Mouse (Mus musculus) v-Abl transformed pro-B cells (cell line): ENCODE results near the gene Lrrc3c.

Source experiments
- in situ Hi-C, 2 experiments: fragments of 400-800 bp; cut with MboI; formaldehyde crosslinking; loops; one replicate each; pipeline ENCODE4 v1.15.1; 2025; ENCODE audit not compliant: unreplicated experiment in 2 of 2

Lrrc3c gene

GRCm38 (mm10) chr11:98597991-98598390 lies at the start of gene Lrrc3c:
Gene Lrrc3c, plus strand, starts transcription at chr11:98598291.
- in situ Hi-C loops, result loop anchor here (5.0 to 25.0 kb wide), 4 partner anchors 46 to 811 kb away; partner anchors contain the start of genes 1700001P01Rik (in 1 of the 2), Grb7 (in 1 of the 2), Lasp1 (in 1 of the 2) and Rpl23 (in 1 of the 2)

GRCm38 (mm10) chr11:98549363-98549762 lies 48.7 kb upstream of the Lrrc3c start:
- in situ Hi-C loops, result loop anchor here in 1 of 2 experiments (5.0 kb wide), 1 partner anchor 207 kb away; no protein-coding TSS in a partner anchor

DNA sequence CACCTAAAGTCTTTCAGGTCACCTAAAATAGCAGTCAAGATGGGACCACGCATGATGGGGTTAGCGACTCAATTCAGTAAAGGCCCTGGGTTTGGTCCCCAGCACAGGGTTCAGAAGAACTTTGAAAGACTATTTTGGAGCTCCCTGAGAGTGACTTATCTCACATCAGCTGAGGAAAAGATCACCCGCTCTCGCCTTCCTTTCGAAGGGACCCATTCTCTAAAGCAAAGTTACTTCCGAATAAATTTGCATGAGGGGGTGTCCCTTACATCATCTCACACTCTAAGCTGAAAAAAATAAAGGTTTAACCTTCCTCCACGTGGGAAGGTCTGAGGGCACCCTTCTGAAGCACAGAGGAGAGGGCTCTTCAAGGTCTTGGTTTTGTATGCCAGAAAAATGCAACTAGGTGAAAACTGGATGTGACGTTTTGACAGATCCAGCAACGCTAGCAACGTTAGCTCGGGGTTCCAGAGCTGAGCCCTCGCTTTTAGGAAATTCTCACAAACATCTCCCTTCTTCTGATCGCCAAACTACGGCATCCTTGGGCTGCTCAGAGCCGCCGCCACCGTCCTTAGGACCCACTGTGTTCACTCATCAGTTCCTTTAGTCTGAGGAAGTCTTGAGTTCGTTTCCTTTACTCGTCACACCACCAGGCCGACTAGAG lies 47.6 kb upstream of the Lrrc3c start:
- in situ Hi-C loops, result loop anchor here (5.0 kb wide), 5 partner anchors 42 to 93 kb away; partner anchors contain the start of gene Lrrc3c (in 1 of the 2)

DNA sequence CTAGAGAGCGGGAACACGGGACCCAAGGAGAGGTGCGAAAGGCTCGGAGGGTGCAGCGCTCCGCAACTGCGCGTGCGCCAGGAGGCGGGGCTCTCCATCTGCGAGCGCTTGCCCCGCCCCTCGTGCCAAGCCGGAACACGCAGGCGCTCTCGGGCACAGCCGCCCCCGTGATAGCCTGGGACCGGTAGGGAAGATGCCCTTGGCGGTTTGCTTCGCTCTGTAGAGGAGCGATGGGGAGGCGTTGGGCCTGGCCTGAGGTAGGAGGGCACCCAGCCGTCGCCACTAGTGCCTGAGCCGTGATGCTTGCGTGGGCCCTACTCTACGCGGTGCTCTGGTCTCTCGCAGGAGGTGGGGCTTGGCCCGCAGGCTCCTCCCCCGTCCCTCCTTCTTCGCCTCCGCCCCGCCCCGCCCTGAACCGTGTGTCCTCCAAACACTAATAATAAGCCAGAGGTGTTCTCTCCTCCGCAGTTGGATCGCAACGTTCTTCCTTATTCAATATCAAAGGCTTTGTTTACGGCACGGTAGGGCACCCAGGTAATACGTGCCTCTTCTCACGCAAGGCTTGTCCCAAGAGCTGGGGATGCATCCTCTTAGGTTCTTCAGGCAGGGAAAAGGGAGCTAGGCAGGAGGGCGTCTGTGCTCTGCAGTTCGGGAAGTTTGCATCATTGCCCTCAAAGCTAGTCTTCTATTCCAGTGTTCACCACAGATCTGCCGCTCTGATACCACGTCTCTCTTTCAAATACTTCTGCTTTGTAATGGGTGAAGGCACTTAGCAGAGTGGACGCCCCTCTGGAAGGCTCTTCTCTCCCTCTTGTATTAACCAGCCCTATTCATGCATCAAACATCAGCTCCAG lies 46.9 kb upstream of the Lrrc3c start, which contains the start of gene Zpbp2:
Zpbp2 (plus strand) TSS at position 123 of the 854 bp plus-strand sequence.
- in situ Hi-C loops, result loop anchor here (5.0 kb wide), 5 partner anchors 41 to 94 kb away; partner anchors contain the start of gene Lrrc3c (in 1 of the 2)

DNA sequence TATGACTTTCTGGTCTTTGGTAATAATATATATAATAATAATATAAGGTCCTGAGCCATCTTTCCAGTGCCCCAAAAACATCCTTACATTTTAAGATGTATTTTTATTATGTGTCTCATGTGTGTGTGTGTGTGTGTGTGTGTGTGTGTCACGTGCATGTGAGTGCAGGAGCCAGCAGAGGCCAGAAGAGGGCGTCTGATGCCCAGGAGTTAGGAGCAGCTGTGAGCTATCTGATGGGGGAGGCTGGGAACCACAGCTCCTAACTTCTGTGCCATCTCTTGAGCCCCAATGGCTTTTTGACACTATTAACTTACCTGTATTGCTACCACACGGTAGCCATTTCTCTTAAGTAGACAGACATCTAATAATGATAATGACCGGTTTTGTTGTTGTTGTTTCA lies 44.1 kb upstream of the Lrrc3c start:
- in situ Hi-C loops, result loop anchor here (5.0 kb wide), 5 partner anchors 38 to 97 kb away; partner anchors contain the start of gene Lrrc3c (in 1 of the 2)

DNA sequence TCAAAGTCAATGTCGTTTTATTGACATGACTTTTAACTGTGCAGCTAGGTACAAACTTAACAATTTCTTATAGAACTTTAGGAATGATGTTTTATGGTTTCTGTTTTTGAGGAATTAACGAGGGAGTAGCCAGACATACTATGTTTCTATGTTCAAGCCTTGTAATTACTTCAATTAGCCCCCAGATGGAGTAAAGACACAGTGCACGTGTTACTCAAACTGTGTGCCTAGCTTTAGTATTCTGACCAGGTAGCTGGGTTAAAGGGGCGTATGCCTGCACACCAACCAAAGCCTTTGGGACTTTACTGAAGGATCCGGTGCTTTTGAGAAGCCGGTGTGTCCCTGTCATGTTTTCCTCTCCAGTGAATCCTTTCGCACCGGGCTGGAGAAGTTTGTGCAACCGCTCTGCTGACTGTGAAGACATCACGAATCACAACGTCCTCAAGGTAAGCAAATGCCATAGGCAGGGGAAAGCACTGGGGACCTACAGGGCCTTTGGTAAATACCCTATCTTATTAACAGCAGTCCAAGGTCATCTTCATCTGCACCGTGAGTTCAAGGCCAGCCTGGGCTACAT lies 42.9 kb upstream of the Lrrc3c start:
- in situ Hi-C loops, result no loop called here

GRCm38 (mm10) chr11:98560942-98561341 lies 37.1 kb upstream of the Lrrc3c start:
- in situ Hi-C loops, result no loop called here

- in situ Hi-C loops, result no loop called here
These were observed 35.1 kb upstream of the Lrrc3c start for GRCm38 (mm10) chr11:98563025-98563424.

DNA sequence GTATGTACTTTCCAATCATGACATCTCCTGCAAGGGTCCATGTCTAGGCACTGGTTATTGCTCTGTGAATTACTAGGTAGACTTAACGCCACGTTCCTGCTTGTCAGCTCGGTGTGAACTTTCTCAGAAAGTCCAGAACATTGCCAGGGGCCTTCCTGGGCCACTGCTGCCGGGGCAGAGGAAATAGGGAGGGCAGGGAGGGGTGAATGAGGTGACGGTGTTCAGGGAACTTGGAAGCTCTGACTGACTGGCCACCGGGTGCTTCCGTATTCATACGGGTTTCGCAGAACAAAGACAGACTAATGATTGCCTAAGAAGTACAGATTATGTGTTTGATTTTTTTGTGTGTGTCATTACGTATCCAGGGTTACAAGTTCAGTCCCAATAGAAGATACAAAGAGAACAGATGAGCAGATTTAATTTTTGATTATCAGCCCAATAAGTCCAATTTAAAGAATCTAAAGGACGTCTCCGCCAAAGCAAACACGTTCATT lies 34.1 kb upstream of the Lrrc3c start:
- in situ Hi-C loops, result no loop called here

DNA sequence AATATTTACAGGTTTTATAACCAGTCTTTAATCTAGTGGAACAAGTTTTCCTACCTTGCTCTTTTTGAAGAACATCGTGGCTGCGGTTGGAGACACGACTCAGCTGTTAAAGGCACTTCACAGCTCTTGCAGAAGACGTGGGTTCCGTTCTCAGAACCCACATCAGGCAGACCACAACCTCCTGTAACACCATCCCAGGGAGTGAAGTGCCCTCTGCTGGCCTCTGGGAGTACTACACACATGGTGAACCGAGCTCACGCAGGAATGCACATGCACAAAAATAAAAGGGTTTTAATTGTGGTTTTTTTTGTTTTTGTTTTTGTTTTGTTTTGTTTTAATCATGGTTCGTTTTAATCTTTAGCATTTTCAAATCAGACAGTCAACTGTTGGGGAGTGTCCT lies 29.8 kb upstream of the Lrrc3c start:
- in situ Hi-C loops, result no loop called here

DNA sequence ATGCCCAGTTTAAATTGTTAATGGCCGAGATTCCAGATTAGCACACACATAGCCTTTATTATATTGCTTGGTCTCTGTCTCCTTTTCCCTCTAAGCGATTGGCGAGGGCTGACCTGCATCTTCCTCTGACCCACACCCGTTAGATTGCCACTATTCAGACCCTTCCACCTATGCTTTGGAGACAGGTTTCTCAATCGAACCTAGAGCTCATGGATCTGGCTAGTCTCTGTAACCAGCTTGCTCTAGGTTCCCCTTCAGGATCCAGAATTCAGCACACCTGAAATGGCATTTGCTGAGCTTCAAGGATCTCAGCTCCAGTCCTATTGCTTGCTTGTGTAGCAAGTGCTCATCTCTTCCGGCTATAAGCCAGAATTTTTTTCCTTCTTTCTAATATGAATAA lies 28.6 kb upstream of the Lrrc3c start:
- in situ Hi-C loops, result no loop called here

DNA sequence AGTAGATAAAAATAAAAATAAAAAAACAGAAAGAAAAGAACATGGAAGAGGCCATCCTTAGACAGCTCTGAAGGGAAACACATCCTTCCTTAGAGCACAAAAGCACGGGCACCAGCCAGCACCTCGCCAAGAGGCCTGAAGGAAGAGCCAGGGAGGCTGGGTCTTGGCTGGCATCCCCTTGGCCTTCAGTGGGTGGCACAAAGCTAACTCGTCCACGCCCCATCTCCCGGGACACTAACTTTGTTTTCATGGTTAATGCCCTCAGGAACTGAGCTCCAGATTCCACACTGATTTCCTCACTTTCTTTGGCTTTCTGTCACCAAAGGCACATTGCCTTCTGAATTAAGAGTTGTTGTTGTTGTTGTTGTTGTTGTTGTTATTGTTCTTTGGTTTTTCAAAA lies 20.3 kb upstream of the Lrrc3c start:
- in situ Hi-C loops, result loop anchor here in 1 of 2 experiments (25.0 kb wide), 1 partner anchor 790 kb away; the partner anchor contains the start of genes 1700001P01Rik, Lasp1 and Rpl23

DNA sequence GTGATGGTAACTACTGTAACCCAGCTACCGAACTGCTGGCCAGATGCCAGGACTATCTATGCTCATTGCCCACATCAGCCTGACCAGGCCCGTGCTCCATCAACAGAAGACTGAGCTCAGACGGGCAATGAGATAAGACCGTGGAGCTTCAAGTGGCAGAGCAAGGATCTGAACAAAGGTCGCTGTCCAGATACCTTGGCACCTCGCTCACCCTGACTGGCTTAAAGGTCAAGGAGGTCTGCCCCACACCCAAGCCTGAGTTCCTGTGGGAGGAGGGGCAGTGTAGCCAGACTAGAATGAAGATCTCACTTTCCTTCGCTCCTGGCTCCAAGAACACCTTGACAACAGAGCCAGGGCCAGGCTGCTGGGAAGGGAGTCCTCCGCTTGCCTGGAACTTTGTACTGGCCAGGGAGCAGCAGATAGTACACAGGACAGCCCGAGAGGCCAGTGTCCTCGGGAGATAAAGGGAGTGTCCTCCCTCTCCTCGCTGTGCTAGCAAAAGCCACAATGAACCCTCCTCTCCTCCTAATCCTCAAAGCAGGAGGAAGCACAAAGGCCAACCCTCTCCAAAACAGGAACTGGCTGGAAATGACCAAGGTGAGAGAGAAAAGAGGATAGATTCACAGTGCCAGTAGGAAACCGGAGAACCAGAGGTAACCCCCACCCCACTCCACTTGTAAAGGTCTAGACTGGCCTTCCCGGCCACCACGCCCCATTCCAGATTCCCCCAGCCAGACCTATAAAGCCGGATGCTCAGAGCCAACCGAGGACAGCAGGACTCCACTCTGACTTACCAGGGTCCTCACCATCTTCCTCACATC lies 17.6 kb upstream of the Lrrc3c start:
- in situ Hi-C loops, result loop anchor here in 1 of 2 experiments (25.0 kb wide), 1 partner anchor 793 kb away; the partner anchor contains the start of genes 1700001P01Rik, Lasp1 and Rpl23

DNA sequence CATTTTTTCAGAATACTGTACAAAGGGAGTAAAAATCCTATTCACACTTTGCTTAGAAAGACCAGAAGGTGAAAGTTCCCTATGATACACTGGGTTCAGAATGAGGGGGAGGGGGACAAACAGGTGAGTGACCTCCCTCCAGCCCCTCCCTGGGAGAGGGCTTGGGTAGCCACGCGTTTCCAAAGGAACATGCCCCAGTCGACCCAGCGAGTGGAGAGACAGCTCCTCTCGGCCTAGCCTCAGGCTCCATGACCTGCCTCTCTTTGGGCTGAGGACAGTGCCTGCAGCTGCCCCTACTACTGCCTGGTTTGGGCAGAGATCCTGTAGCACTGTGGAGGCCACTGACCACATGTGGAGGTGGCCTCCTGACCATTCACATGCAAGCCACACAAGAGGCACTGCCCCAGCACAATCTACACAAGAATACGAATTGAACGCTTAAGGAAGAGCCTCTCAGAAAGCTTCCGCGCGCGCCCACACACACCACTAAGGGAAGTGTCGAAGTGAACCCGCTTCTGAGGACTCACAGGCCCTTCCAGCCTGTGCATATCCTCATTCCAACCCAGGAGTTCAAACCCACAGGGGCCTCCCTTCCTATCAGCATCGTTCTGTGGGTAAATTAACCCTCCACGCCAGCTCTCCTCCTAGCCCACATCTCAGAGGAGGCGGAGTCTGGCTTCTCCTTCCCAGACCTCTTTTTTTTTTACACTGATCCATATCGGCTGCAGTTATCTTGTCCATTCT lies 16.6 kb upstream of the Lrrc3c start:
- in situ Hi-C loops, result loop anchor here in 1 of 2 experiments (25.0 kb wide), 1 partner anchor 794 kb away; the partner anchor contains the start of genes 1700001P01Rik, Lasp1 and Rpl23

DNA sequence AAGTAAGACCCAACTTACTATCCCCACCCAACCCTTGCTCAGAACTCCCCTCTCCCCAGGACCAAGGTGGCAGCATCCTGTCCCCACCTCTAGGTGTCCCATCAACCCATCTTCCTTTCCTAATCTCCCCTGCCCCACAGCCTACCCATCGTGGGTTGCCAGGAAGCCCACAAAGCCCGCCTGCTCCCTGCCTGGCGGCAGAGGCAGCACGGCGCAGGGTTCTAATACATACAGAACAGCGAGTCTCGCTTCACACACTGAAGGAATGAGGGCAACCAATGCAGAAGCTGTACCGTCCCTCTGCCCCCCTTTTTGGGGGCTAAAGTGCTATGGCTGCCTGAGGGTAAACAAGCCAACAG lies 16.1 kb upstream of the Lrrc3c start:
- in situ Hi-C loops, result loop anchor here in 1 of 2 experiments (25.0 kb wide), 1 partner anchor 795 kb away; the partner anchor contains the start of genes 1700001P01Rik, Lasp1 and Rpl23

DNA sequence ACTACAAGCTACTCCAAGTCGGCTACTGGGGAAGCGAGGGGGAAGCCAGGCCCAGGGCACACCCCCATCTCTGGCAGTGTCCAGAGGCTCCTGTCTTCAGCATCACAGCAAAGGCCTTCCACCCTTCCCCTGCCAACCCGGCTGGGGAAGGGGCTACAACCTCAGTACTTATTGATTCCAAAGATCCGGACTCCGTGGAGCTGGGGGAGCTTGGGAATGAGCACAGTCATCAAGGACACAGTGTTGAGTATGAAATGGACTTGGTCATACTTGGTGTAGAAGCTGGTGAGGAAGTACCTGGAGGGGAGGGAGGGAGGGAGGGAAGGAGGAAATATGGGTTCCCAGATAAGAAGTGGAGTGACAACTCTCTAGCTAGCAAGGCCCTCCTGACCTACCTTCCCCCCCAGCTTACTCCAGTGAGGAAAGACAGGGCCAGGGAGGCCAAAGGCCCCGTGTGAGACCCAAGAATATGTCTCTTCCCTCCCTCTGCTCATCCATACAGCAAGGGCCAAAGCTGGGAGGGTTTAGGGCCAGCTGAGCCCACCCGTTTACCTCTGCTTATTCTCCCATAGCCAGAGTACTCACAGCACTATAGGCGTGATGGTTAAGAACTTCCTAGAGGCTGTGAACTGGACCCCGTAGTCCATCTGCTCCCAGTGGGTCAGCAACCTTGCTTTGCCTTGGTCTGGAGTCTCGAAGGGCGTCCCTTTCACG lies 15.4 kb upstream of the Lrrc3c start:
- in situ Hi-C loops, result loop anchor here in 1 of 2 experiments (25.0 kb wide), 1 partner anchor 795 kb away; the partner anchor contains the start of genes 1700001P01Rik, Lasp1 and Rpl23

- in situ Hi-C loops, result loop anchor here in 1 of 2 experiments (25.0 kb wide), 1 partner anchor 796 kb away; the partner anchor contains the start of genes 1700001P01Rik, Lasp1 and Rpl23
These were observed 14.9 kb upstream of the Lrrc3c start for GRCm38 (mm10) chr11:98583265-98583552.

DNA sequence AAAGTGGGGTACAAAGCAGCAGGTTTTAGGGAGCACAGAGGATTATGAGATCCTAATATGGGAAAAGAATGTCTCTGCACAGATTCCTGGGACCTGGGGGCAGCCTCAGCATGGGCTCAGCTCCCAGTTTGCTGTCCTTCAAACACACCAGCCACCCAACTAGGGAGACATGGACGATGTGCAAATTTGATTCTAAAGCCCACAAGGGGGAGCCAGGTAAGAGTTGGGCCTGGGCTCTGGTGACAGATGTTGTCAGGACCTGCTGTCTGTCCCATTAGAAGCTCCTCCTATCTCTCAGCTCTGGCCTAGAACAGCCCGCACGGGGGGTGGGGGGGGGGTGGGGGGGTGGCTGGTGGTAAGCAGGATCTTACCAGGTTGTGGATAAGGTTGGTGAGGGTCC lies 14.5 kb upstream of the Lrrc3c start:
- in situ Hi-C loops, result loop anchor here in 1 of 2 experiments (25.0 kb wide), 1 partner anchor 796 kb away; the partner anchor contains the start of genes 1700001P01Rik, Lasp1 and Rpl23
